Mouse (Mus musculus) intestine, postnatal 0 days (tissue): ENCODE data around the gene Pold1. TPM values are rescaled to one million over a fixed set of nuclear protein-coding genes. Genes with fewer than 3 reads are reported as not detected.

Experiments used
- ATAC-seq: fragments of 200-750 bp; cut with Nextera tagmentation; 2 replicates; pipeline ENCODE4 v1.8.0; 2017; ENCODE audit warnings: mild to moderate bottlenecking, moderate TSS enrichment, moderate library complexity
- H3K27ac ChIP-seq: fragments of 300-500 bp; sonication (generic); 2 replicates; pipeline ENCODE4 v1.5.1; 2014; ENCODE audit warnings: mild to moderate bottlenecking, low read depth, low read length, moderate library complexity
- H3K27me3 ChIP-seq: fragments of 300-500 bp; sonication (generic); replicated peaks from 2 replicates; pipeline ENCODE4 v1.6.1; 2014; ENCODE audit warnings: low read length, mixed read lengths; ENCODE audit not compliant: control insufficient read depth, insufficient read depth
- H3K36me3 ChIP-seq: fragments of 300-500 bp; sonication (generic); 2 replicates; pipeline ENCODE4 v1.6.1; 2014; ENCODE audit warnings: mild to moderate bottlenecking, moderate library complexity; ENCODE audit not compliant: control insufficient read depth, insufficient read depth
- H3K4me1 ChIP-seq: fragments of 300-500 bp; sonication (generic); replicated peaks from 2 replicates; pipeline ENCODE4 v1.6.1; 2014; ENCODE audit warnings: antibody characterized with exemption, low read length, mixed read lengths; ENCODE audit not compliant: control insufficient read depth, insufficient read depth
- H3K4me2 ChIP-seq: fragments of 300-500 bp; sonication (generic); replicated peaks from 2 replicates; pipeline ENCODE4 v1.6.1; 2014; ENCODE audit warnings: low read depth, mild to moderate bottlenecking, moderate library complexity
- H3K4me3 ChIP-seq: fragments of 300-500 bp; sonication (generic); 2 replicates; pipeline ENCODE4 v1.5.1; 2014; ENCODE audit warnings: low read depth, low read length
- H3K9ac ChIP-seq: fragments of 300-500 bp; sonication (generic); 2 replicates; pipeline ENCODE4 v1.6.1; 2014; ENCODE audit warnings: mild to moderate bottlenecking, low read depth, low read length
- H3K9me3 ChIP-seq: fragments of 300-500 bp; sonication (generic); 2 replicates; pipeline ENCODE4 v1.6.1; 2016; ENCODE audit warnings: mixed run types; ENCODE audit not compliant: control insufficient read depth
- CTCF ChIP-seq: sonication (generic); IDR thresholded peaks from 2 replicates; pipeline ENCODE4 v1.5.1; 2016; ENCODE audit warnings: low read depth, mild to moderate bottlenecking, control low read depth, antibody characterized with exemption, moderate library complexity
- WGBS: fragments of 180-500 bp; shearing (Covaris S2); extraction: QIAGEN DNeasy Blood & Tissue Kit; methylation state at CpG from one replicate; pipeline ENCODE4 v1.1.7; 2014; 5-methylcytosine and 5-hydroxymethylcytosine counted together
- polyA plus RNA-seq: library from polyadenylated mRNA; unstranded; fragments of >200 nt; fragmentation: Nextera tagmentation; extraction: Ambion mirVana; gene quantifications from 2 replicates; pipeline ENCODE4 v1.2.1, GENCODE M21; 2015

Gene Pold1
- polyA plus RNA-seq, 1 experiment from 2014 or later, result 16.8 TPM

DNA sequence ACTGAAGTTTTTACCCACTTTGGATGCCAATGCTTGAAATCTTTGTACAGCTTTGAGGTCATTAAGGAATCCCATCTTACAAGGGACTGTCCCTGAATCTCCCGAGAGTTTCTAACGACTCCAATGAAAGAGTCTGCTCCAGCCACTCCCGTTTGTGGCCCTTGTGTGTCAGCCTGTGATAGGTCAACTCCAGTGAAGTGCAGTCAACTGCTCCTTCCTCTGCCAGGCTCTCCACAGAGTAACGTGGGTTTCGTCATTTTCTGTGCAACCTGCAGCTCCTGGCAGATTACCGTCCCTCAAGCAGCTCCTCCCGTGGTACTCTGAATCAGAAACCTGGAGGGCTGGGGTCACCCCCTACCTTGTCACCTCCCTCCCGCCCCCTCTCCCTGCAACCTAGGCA, 14.6 kb upstream of the Pold1 start:
- Histone ChIP-seq H3K27ac (no peak overlapping the region), H3K4me1 (no peaks in the 10 kb centered on the region), H3K4me3 (no peak overlapping the region), H3K9me3 (no peaks in the 10 kb centered on the region), H3K9ac (no peak overlapping the region), H3K36me3 (no peaks in the 10 kb centered on the region), H3K4me2 (no peak overlapping the region), H3K27me3 (no peaks in the 10 kb centered on the region)
- no peak for ATAC-seq
- TF ChIP-seq CTCF, result no peak
- 41% methylated on average over 8 of the region's 8 CpGs for WGBS

DNA sequence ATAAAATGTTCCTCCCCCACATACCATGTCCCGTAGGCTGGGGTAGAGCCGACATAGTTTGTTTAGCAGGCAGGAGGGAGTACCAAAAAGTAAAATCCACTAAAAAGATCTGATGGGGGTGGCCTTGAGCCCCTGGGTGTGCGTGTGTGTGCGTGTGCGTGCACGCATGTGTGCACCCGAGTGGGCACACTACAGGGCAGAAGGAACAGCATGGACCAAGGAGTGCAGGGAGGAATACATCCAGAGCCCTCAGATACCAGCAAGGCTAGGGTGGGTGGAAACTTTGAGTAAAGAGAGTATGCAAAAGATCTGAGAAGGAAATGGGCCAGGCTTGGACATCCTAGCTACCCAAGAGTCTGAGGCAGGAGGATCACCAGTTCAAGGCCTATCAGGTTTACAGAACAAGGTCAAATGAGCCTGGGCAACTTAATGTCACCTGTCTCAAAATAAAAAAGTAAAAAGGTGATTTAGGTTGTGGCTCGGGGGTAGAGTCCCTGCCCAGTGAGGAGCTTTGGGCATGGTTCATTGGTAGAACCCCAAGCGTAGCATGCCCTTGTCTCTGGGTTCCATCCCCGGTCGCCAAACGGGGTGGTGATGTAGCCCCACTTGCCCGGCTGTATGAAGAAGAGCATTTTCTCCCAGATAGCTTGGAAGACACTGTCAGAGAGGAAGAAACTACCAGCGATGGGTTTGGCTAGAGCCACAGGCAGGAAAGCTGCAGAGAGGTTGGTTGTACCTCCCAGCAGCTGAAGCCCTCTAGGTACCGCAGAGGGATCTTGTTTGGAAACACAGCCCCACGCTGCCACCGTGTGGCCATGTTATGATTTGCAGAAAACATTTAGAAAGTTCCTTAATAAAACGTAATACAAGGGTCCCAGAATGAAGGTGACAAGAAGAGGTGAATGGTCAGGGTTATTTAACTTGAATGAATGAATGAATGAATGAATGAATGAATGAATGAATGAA, 12.1 kb upstream of the Pold1 start:
- Histone ChIP-seq H3K9me3 (no peaks in the 10 kb centered on the region), H3K4me1 (no peaks in the 10 kb centered on the region), H3K4me3 (no peak overlapping the region), H3K4me2 (no peak overlapping the region), H3K27me3 (no peaks in the 10 kb centered on the region), H3K27ac (no peak overlapping the region), H3K9ac (no peak overlapping the region), H3K36me3 (no peaks in the 10 kb centered on the region)
- TF ChIP-seq CTCF, result peak; percentile 87
- WGBS, result 53% methylated on average over 18 of the region's 18 CpGs
- ATAC-seq, result no peak

DNA sequence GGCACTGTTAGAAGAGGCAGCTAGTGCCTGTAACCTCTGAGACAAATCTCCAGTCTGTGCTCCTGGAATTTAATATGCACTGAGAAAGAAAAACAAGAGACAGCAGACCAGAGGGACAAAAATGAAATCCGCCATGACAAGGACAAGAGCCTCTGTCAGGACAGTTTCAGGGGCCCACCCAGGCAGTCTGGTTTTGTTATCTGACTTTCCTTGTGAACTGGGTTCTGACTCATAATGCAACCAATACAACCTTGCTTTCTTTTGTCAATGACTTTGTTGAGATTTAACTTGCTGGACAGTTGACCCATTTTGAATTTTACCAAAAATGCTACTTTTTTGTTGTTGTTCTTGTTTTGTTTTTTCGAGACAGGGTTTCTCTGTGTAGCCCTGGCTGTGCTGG, 9.0 kb upstream of the Pold1 start:
- Histone ChIP-seq H3K36me3 (no peaks in the 10 kb centered on the region), H3K4me2 (no peak overlapping the region), H3K27me3 (no peaks in the 10 kb centered on the region), H3K4me1 (no peaks in the 10 kb centered on the region), H3K4me3 (no peak overlapping the region), H3K27ac (peak overlapping the region; percentile 70), H3K9me3 (no peaks in the 10 kb centered on the region), H3K9ac (no peak overlapping the region)
- WGBS, result 64% methylated on average over 2 of the region's 2 CpGs
- no peak for ATAC-seq
- TF ChIP-seq CTCF, result no peak

DNA sequence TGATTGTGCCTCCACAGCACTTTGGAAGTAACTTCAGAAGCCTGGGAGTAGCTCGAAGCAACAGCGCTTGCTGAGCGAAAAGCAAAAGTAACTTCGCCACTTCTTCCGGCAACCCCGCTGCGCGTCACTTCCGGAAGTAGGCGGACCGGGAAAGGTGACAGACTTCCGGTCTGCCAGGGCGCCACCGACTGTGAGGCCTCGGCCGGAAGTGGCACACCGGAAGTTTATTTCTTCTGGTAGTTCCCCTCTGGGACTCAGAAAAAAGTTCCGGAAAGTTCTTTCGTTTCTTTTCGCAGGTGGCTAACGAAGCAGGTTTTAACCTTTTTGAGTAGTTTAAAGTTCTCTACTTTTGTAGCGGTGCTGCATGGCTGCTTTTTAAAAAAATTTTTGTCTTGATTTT, 5.2 kb upstream of the Pold1 start, which contains the start of gene Nr1h2:
Gene Nr1h2, minus strand, starts transcription at position 126 of the 400 bp plus-strand sequence.
- Histone ChIP-seq H3K36me3 (peaks cover 33% of the 10 kb centered on the region), H3K4me2 (peak within 1 kb of the TSS; percentile 70), H3K27me3 (no peaks in the 10 kb centered on the region), H3K4me1 (no peaks in the 10 kb centered on the region), H3K4me3 (peak within 1 kb of the TSS; percentile 61), H3K27ac (peak within 1 kb of the TSS; percentile 95), H3K9ac (peak within 1 kb of the TSS; percentile 56), H3K9me3 (no peaks in the 10 kb centered on the region)
- under 1% methylated on average over 22 of the region's 22 CpGs for WGBS
- peak; percentile 84 for ATAC-seq
- 0 out of 2 replicates have a peak, but pooled peaks have one; percentile 4 for TF ChIP-seq CTCF

DNA sequence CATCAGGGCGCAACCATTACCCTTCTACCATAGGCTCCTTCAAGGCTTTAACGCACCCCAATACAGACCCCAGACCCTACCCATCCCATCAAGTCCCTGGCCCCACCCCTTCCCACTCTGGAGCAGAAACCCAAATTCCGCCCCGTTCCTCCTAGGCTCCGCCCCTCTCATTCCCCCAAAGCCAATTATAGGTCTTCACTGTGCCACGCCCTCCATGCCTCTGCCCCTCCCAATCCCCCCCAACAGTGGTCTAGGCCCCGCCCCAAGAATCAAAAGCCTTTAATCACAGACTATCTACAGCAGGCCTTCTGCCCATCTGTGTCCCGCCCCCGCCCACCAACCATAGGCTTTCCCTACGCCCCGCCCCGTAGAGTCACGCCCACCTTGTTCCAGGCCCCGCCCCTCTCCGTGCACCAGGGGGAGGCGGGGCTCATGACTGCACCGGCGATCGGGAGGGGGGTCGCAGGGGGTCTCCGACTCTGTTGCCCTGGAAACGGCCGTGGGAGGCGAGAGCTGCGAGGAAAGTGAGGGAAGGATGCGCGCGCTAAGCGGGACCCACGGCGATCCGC, 4.6 kb upstream of the Pold1 start:
- H3K27ac ChIP-seq, result peak overlapping the region; percentile 95
- ATAC-seq, result peak; percentile 78
- TF ChIP-seq CTCF, result no peak
- peaks cover 33% of the 10 kb centered on the region for H3K36me3 ChIP-seq
- H3K27me3 ChIP-seq, result no peaks in the 10 kb centered on the region
- H3K4me3 ChIP-seq, result peak overlapping the region; percentile 61
- under 1% methylated on average over 32 of the region's 32 CpGs for WGBS
- no peaks in the 10 kb centered on the region for H3K9me3 ChIP-seq
- no peaks in the 10 kb centered on the region for H3K4me1 ChIP-seq
- peak overlapping the region; percentile 63 for H3K4me2 ChIP-seq
- peak overlapping the region; percentile 56 for H3K9ac ChIP-seq

DNA sequence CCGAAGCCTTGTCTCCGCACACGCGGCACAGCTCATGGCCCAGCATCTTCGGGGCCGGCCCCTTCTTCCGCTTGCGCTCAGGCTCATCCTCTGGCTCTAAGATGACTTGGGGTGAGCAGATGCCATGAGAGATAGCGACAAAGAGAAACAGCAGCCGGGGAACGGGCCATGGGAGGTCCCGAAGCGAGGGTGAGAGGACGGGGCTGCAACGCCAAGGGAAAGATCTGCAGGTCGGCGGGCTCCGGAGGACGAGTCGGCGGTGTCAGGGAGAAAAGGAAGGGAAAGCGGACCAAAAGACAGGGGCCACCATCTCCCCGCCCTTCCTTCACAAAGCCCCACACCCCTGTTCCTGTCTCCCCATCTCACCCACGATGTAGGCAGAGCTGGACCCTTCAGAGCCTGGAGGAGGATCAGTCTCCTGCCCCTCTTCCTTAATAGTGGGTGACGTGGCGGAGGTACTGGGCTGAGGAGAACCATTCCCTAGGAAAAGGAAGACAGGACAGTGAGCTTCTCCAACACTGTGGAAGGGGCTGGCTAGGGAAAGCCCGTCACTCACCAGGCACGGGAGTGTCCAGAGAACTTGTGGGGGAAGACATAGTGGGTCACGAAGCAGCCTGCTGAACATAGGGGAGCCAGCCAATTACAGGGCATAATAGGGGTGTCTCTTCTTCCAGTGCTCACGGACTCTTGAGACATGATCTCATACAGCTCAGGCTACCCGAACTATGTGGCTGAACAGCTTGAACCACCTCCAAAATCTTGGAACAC, 3.7 kb upstream of the Pold1 start:
- Histone ChIP-seq H3K36me3 (peaks cover 33% of the 10 kb centered on the region), H3K4me1 (no peaks in the 10 kb centered on the region), H3K9me3 (no peaks in the 10 kb centered on the region), H3K4me2 (peak overlapping the region; percentile 63), H3K9ac (no peak overlapping the region), H3K4me3 (no peak overlapping the region; the same call in 1 of the 2 replicates), H3K27me3 (no peaks in the 10 kb centered on the region), H3K27ac (no peak overlapping the region)
- 88% methylated on average over 31 of the region's 31 CpGs for WGBS
- TF ChIP-seq CTCF, result no peak
- no peak for ATAC-seq
